Comparison of ENCODE assay signal across 17 mouse cellular contexts in genomic region chr4:40823664-40824063, GRCm38 (mm10). TPM values are rescaled to one million over a fixed set of nuclear protein-coding genes. Genes with fewer than 3 reads are reported as not detected.
DNase-seq lines count a peak whose midpoint lies in the region; ATAC-seq and TF ChIP-seq lines count a peak whose summit lies in the region.
"Had no signal": no experiment of that assay in that cellular context is flagged by ENCODE, and none has a peak within 500 bp of the region (broad histone marks: within the 10 kb centered on the region; RNA-seq: fewer than 3 reads in every experiment).

No protein-coding gene starts in this region.

- no peak overlapping the region for H3K4me3 ChIP-seq in thymus, adult 2 months (ENCODE audit: control insufficient read depth, insufficient read depth, low read length)
- H3K4me3 ChIP-seq: embryonic facial prominence, embryonic 13.5 days; neural tube, embryonic 12.5 days had no signal

- no peak for DNase-seq in frontal cortex, postnatal 10 days (ENCODE audit: low spot score in 2 of 2)
- DNase-seq in induced T-regulatory cell, adult 2 months (ENCODE audit: low read depth) = peak; percentile 79
- DNase-seq in thymus, adult 2 months = peak; percentile 50
- no peak for DNase-seq in cerebellum, adult 11-12 months
- DNase-seq in right cerebral cortex, postnatal 4 days = no peak
- DNase-seq in urinary bladder, postnatal 14 days (ENCODE audit: low spot score) = no peak
- DNase-seq: cerebellum, postnatal 14 days; gastrocnemius, postnatal 25 days; heart, postnatal 36 days; layer of hippocampus, postnatal 36 days; lung, embryonic 14.5 days had no signal

- H3K27ac ChIP-seq in thymus, adult 2 months (ENCODE audit: control insufficient read depth, insufficient read depth, low read length) = peak overlapping the region; percentile 4; the same call in 1 of the 2 replicates
- H3K27ac ChIP-seq: embryonic facial prominence, embryonic 13.5 days; neural tube, embryonic 12.5 days had no signal

- TF ChIP-seq POLR2A in thymus, adult 2 months (IDR thresholded peaks at IDR 0.05; ENCODE audit: control insufficient read depth, extremely low read depth, insufficient read depth, low read length, poor library complexity) = no peak

- H3K36me3 ChIP-seq in thymus, adult 2 months (ENCODE audit: control insufficient read depth, insufficient read depth, low read length) = peaks cover 6% of the 10 kb centered on the region; the same call in 1 of the 2 replicates
- H3K36me3 ChIP-seq: neural tube, embryonic 12.5 days had no signal

- no peak for TF ChIP-seq CTCF in thymus, adult 2 months (IDR thresholded peaks at IDR 0.05; ENCODE audit: borderline replicate concordance, control insufficient read depth, extremely low read depth, insufficient read depth, low read length, poor library complexity)

- peak; percentile 28 for ATAC-seq in frontal cortex, adult (ENCODE audit: low TSS enrichment)
- peak; percentile 80 for ATAC-seq in CD4-positive, CD25-positive, alpha-beta regulatory T cell, adult 4 months
- ATAC-seq: forebrain, embryonic 16.5 days; intestine, embryonic 16.5 days had no signal

- peaks cover 33% of the 10 kb centered on the region for H3K4me1 ChIP-seq in thymus, adult 2 months (replicated peaks; ENCODE audit: control insufficient read depth, insufficient read depth, low read length)
- H3K4me1 ChIP-seq: embryonic facial prominence, embryonic 13.5 days; neural tube, embryonic 12.5 days had no signal

- no peaks in the 10 kb centered on the region for H3K27me3 ChIP-seq in thymus, adult 2 months (ENCODE audit: control insufficient read depth, insufficient read depth, low read length)
- H3K27me3 ChIP-seq: embryonic facial prominence, embryonic 13.5 days; neural tube, embryonic 12.5 days had no signal

- WGBS in thymus, adult 2 months = 3% methylated on average over 8 of the region's 8 CpGs

RNA-seq across cellular contexts. Expression of gene B4galt1, which starts 30.1 kb away (rescaled TPM):
- polyA plus RNA-seq in CD4-positive, CD25-positive, alpha-beta regulatory T cell, adult 4 months (2017; shearing (Covaris generic)) = 10 to 100 TPM; 52.5 to 61.3 TPM
- 34.1 and 49.4 TPM in 2 replicates for polyA plus RNA-seq in thymus, adult 2 months (2012; rRNA removed)

Comparison
In these comparisons a context has a peak if more than half of its experiments do, and no peak if none do; other contexts are left out.
1. DNase-seq: peak in induced T-regulatory cell, adult 2 months (single experiment) and thymus, adult 2 months (single experiment); none in frontal cortex, postnatal 10 days (0 of 2), cerebellum, adult 11-12 months (single experiment), right cerebral cortex, postnatal 4 days (single experiment) and urinary bladder, postnatal 14 days (single experiment).